Mouse (Mus musculus): ENCODE results near the gene Gyg. TPM values are rescaled to one million over a fixed set of nuclear protein-coding genes. Genes with fewer than 3 reads are reported as not detected.
"Not testable (repeated sequence)": the region's sequence is repeated elsewhere in the genome, so short reads cannot be mapped to it uniquely, and the experiment has no call there.

Gyg gene
- total RNA-seq, 2 experiments from 2014 or later = 437 to 466 TPM

DNA sequence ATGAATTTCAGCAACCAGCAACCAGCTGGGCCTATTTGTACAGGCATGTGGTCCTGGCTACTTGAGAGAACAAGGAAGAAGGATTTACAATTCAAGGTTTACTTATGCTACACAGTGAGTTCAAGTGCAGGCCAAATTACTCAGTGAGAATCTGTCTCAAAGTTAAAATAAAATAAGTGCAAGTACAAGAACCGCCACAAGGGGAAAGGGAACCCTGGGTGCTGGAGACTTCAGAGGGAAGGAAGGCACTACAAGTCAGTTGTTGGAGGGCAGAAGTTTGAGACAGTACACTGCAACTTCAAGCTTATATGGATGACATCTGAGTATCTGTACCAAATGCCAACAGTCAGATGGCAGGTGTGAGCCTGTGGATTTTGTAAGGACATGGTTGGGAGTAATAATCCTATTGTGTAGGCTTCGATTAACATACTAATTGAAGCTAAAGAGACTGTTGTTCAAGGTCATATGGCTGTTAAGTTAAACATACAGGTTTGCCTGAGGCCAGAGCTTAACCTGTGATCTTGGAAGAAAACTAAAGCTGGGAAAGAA lies 28.0 kb downstream of the Gyg start:
- DNase-seq = no peak
- TF ChIP-seq CTCF (IDR thresholded peaks at IDR 0.05) = peak; percentile 25; the same call in 1 of the 2 replicates
- intact Hi-C loops (cut with DNase I) = no loop called here
- peak overlapping the region; percentile 6; the same call in 1 of the 2 replicates for H3K27ac ChIP-seq
- H3K4me3 ChIP-seq = no peak overlapping the region

DNA sequence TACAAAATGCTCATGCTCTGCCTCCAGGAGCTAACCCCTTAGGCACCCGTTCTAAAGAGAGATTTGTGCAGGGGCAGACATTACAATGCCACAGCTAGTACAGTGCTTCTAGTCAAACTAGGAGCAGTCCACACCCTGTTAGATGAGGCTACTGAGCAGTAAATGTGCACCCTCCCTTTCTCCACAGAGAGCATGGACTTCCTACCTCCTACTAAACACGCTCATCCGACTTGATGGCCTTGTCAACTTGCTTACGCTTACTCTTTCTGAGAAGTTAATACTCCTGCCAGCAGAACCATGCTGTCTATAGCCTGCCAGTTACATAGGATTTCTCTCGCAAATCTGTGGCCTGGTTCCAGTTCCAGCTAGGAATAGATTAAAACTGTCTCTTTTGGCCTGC lies 29.5 kb downstream of the Gyg start:
- no peak overlapping the region for H3K27ac ChIP-seq
- no peak overlapping the region for H3K4me3 ChIP-seq
- intact Hi-C loops (cut with DNase I) = no loop called here
- no peak for TF ChIP-seq CTCF (IDR thresholded peaks at IDR 0.05)
- no peak for DNase-seq

DNA sequence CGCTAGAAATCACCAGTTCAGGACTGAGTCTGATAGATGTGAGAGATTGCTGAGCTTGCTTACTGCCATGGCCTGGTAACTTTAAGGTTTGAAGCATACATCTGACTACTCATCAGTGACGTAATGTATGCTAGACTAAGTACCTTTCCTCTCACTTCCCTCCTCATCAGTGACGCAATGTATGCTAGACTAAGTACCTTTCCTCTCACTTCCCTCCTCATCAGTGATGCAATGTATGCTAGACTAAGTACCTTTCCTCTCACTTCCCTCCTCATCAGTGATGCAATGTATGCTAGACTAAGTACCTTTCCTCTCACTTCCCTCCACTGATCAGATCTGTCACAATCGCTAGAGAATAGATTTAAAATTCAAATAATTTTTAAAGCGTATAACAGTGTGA lies 33.5 kb downstream of the Gyg start:
- H3K4me3 ChIP-seq; DNase-seq; intact Hi-C loops (cut with DNase I); H3K27ac ChIP-seq: not testable (repeated sequence)

DNA sequence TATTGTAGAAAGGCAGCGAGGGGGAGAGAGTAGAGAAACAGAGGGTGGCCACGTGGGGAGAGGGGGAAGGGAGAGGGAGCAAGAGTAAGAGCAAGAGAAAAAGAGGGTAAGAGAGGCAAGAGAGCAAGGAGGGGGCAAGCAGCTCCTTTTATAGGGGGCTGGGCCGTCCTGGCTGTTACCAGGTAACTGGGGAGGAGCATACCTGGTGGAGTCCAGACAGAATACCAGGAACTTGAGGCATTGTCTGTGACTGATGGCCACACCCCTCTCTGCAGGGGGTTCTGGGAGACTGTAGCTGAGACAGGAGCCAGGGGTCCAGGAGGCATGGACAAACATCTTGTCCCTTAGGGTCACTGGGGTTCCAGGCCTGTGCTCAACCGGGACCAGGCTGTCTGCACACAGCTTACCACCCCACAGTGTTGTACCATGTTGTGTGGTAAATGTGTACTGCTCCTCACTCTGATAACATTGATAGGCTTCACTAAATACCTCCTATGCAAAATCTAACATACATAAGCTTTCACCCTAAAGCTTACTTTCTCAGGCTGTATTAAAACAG lies 35.4 kb downstream of the Gyg start:
- Histone ChIP-seq H3K27ac (no peak overlapping the region), H3K4me3 (no peak overlapping the region)
- intact Hi-C loops (cut with DNase I) = no loop called here
- no peak for TF ChIP-seq CTCF (IDR thresholded peaks at IDR 0.05)
- DNase-seq = no peak

DNA sequence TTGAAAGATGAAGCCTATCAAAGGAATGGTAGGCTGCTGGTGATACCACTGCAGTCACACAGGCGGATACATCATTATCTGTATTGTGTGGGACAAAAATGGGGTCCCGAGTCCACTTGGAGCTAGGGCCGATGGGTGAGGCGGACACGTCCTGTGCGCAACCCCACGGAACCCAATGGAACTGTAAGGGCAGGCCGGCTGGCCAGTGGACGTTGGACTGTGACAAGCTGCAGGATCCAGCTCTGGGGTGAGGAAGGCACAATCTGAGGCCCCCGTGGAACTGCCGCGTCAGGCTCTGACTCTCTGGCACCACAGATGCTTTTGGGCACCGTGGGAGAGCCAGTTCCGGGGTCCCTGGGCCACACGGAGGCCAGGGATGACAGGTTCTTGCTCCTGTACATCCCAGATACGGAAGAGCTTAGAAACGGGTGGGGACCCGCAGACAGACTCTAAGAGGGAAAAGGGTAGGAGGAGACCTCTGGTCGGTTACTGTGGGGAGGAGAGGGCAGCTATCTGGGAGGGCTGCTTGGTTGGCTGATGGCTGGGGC lies 36.0 kb downstream of the Gyg start:
- no peak overlapping the region for H3K4me3 ChIP-seq
- intact Hi-C loops (cut with DNase I) = no loop called here
- no peak overlapping the region for H3K27ac ChIP-seq
- no peak for DNase-seq
- no peak for TF ChIP-seq CTCF (IDR thresholded peaks at IDR 0.05)

DNA sequence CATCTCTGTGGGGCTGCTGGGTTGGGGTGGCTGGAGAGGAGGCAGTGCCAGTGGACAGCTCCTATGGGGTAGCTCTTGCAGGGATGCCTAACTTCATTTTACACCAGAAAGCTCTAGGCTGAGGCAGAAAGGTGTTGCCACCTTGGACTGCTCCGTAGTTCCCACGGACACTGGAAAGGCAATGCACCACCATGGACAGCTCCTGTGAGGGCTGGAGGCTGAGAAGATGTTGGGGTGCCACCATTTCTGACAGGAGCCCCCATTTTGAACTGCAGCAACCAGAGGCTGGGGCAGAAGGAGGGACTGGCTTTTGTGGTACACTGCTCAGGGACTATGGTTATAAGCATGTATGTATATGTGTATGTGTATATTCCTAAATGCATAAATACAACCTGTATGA lies 43.2 kb downstream of the Gyg start:
- TF ChIP-seq CTCF (IDR thresholded peaks at IDR 0.05) = no peak
- DNase-seq = no peak
- intact Hi-C loops (cut with DNase I) = no loop called here

DNA sequence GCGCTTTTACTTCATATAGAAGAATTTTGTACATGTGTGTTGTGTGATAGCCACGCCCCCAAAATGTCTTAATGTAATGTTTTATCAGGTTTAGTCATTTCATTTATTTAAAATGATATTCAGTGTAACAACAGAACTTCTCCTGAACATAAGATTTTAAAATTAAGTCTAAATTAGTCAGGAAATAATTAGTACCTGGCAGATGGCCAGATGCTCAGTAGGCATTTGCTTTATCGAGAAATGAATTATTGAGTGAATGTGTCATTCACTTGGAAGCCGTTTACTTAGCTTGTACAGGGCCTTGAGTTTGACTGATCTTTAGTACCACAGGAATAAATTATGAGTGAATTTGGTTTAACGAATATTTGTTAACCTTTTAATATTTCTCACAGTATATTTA lies 46.2 kb downstream of the Gyg start:
- TF ChIP-seq CTCF (IDR thresholded peaks at IDR 0.05) = no peak
- no peak overlapping the region for H3K4me3 ChIP-seq
- DNase-seq = no peak
- intact Hi-C loops (cut with DNase I) = no loop called here
- no peak overlapping the region for H3K27ac ChIP-seq

More for the DNA sequence above, 43.2 kb downstream of the Gyg start:
- H3K27ac ChIP-seq = no peak overlapping the region
- no peak overlapping the region for H3K4me3 ChIP-seq

DNA sequence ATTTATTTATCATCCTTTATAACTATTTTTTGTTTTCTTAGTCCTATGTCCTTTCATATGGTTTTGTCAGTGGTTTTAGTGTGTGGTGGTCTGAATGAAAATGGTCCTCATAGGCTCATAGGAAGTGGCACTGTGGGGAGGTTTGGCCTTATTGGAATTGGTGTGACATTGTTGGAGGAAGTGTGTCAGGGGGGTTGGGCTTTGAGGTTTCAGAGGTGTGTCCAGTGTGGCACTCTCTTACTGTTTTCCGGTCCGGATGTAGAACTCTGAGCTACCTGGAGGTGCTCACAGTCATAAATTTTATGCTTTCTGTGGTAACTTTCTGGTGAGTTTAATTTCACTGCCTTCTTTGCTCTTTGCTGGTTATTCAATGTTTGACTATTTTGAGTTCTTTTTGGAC lies 50.3 kb downstream of the Gyg start:
- intact Hi-C loops (cut with DNase I) = no loop called here
- no peak for DNase-seq
- H3K27ac ChIP-seq = no peak overlapping the region
- no peak for TF ChIP-seq CTCF (IDR thresholded peaks at IDR 0.05)
- H3K4me3 ChIP-seq = no peak overlapping the region

DNA sequence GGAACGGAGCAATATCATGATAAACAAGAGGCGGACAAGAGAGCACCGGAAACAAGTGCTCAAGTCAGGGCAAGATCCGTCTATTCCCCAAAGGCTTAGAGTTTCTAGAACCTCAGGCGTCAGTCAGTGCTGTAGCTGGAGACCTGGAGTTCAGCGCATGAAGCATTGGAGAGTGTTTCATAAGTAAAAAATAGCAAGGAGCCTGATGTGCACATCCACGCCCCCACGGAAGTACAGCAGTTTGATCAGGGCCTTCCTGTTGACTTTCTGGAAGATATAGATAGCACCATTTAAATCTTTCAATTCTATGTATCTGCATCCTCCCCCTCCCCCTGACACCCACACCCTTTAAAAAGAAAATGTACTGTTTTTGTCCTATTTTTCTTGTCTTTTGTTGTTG lies 50.8 kb downstream of the Gyg start:
- intact Hi-C loops (cut with DNase I) = no loop called here
- Histone ChIP-seq H3K4me3 (no peak overlapping the region), H3K27ac (no peak overlapping the region)
- no peak for DNase-seq
- no peak for TF ChIP-seq CTCF (IDR thresholded peaks at IDR 0.05)

DNA sequence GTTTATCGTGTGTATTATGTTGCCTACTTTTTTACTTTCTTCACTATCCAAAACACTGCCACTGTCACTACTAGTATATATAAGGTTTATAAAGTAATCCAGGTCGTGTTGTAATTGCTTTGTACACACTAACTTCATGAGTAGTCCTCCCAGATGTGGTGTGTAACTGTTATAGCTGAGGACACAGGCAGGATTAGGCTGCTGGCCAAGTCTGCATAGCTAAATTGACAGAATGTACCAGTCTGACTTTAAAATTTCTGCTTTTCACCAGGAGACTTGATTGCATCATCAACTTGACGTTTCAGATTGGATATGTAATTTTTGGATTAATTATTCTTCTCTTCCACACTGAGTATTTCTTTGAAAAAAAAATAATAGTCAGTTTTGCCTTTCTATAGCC lies 51.3 kb downstream of the Gyg start:
- Histone ChIP-seq H3K27ac (no peak overlapping the region), H3K4me3 (no peak overlapping the region)
- intact Hi-C loops (cut with DNase I) = no loop called here
- TF ChIP-seq CTCF (IDR thresholded peaks at IDR 0.05) = no peak
- no peak for DNase-seq

DNA sequence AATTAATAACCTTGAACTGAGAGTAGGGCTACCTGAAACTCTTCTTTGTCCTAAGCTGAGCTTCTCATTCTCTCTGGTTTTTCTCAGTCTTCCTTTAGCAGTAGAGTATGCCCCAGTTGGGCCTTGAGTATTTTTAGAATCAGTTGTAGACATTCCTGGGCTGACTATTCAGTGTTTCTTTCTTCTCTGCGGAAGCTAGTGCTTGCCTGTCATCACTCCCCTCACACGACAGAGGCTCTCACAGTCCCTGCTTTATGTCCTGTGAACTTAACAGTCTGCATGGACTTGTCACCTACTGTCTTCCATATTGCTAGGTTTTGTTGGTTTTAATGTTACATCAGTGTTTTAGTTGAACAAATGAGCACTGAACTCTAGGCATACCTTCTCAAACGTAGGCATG lies 73.0 kb downstream of the Gyg start:
- no peak overlapping the region for H3K4me3 ChIP-seq
- H3K27ac ChIP-seq = no peak overlapping the region
- TF ChIP-seq CTCF (IDR thresholded peaks at IDR 0.05) = no peak
- intact Hi-C loops (cut with DNase I) = no loop called here
- DNase-seq = no peak

DNA sequence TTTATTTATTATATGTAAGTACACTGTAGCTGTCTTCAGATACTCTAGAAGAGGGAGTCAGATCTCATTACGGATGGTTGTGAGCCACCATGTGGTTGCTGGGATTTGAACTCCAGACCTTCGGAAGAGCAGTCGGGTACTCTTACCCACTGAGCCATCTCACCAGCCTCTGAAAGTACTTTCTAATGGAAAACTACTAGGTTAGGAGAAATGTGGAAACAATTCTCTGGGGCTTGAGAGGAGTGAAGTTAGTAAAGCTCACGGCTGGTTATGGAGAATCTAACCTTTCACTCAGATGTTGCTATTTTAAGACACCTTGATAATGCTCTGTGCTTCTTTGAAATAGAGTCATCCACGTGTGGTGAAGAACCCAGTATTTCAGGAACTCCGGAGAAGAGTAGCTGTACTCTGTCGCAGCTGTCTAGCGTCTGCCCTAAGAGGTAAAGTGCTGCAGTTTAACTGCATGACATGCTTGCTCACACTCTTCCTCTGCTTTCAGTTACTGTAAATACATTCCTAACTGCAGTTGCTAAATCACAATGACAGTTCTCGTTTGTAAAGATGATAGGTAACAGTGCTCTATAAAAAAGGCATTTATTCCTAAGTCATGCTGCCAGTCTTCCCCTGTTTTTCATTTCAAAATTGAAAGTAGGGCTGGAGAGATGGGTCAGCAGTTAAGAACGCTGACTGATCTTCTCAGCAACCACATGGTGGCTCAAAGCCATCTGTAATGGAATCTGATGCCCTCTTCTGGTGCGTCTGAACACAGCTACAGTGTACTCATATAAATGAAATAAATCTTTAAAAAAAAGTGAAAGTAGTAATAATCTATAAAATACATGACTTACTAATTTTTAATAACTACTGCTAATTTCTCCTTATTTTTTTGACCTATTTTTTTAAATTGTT lies 78.7 kb downstream of the Gyg start:
- TF ChIP-seq CTCF (IDR thresholded peaks at IDR 0.05) = peak; percentile 52
- peak overlapping the region; percentile 51 for H3K4me3 ChIP-seq
- intact Hi-C loops (cut with DNase I) = loop anchor here (10.0 kb wide), 1 partner anchor 118 kb away; no protein-coding TSS in a partner anchor
- peak; percentile 20 for DNase-seq
- peak overlapping the region; percentile 63 for H3K27ac ChIP-seq

Other genes with a start within 250 kb of the Gyg start
- gene Cp, start 198.3 kb downstream of the Gyg start, total RNA-seq (2021) = 1 to 10 TPM; 5.7 to 7.2 TPM
- 1 to 10 TPM; 4.1 to 4.2 TPM for gene Hps3, start 120.0 kb downstream of the Gyg start, total RNA-seq (2021)
- 1 to 10 TPM; 2.7 to 4.4 TPM for gene Hltf, start 97.5 kb downstream of the Gyg start, total RNA-seq (2021)
- 1 to 10 TPM in 1 of 2 experiments, under 1 TPM in 1; 0.94 to 3.4 TPM for gene Cpa3, start 86.9 kb upstream of the Gyg start, total RNA-seq (2021)
- not detected for gene Cpb1, start 120.4 kb upstream of the Gyg start, total RNA-seq (2021)
- not detected for gene Agtr1b, start 211.9 kb upstream of the Gyg start, total RNA-seq (2021)

All from gastrocnemius, adult 2 months (tissue).